Mouse (Mus musculus): Measurements from ENCODE around the gene Ptchd1. TPM values are rescaled to one million over a fixed set of nuclear protein-coding genes. Genes with fewer than 3 reads are reported as not detected.

Ptchd1 gene
- polyA plus RNA-seq, 1 experiment from 2014 or later, result 3.9 TPM

Other genes starting within 250 kb of the Ptchd1 start
- 0.52 TPM in 1 of 2 replicates, not detected in the other for gene Gm15155, start 927 bp upstream of the Ptchd1 start, polyA plus RNA-seq (2015; fragmentation: Nextera tagmentation; extraction: Ambion mirVana)